In the genomic region with DNA sequence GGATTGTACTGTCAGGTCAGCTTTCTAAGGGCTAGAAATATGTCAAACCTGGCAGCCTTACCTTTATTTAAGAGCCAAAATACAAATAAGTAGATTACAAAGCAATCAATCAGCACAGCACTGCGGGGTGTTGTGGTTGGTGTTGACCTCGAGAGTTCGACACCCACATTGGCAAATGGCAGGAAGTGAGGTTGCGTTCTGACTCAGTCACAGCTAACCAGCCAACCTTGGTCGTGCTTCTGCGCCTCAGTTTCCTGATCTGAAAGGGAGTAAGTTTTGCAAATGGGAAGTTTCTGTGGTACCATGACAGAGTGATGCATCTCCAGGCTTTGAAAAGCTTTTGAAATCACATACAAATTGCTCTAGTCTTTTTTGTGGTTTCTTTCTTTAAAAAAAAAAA, we compare ENCODE assay signal across 13 mouse cellular contexts.
"Had no signal": no experiment of that assay in that cellular context is flagged by ENCODE, and none has a peak within 500 bp of the region (broad histone marks: within the 10 kb centered on the region; RNA-seq: fewer than 3 reads in every experiment).

No protein-coding gene starts in this region.

- DNase-seq: kidney, adult 8-10 months; kidney, postnatal 25 days; liver, embryonic 13.5 days; liver, postnatal 0 days; lung, postnatal 14 days; right cerebral cortex, postnatal 14 days; thymus, postnatal 14 days had no signal

- H3K9ac ChIP-seq: limb, embryonic 15.5 days; liver, embryonic 13.5 days; liver, postnatal 0 days; lung, embryonic 15.5 days; stomach, embryonic 15.5 days had no signal

- H3K9me3 ChIP-seq: limb, embryonic 15.5 days; liver, embryonic 13.5 days; lung, embryonic 15.5 days; midbrain, embryonic 10.5 days; stomach, embryonic 15.5 days had no signal

- H3K36me3 ChIP-seq: limb, embryonic 15.5 days; liver, embryonic 13.5 days; lung, embryonic 15.5 days; midbrain, embryonic 10.5 days; stomach, embryonic 15.5 days had no signal

- H3K4me2 ChIP-seq: limb, embryonic 15.5 days; liver, embryonic 13.5 days; lung, embryonic 15.5 days; stomach, embryonic 15.5 days had no signal

- H3K27me3 ChIP-seq: limb, embryonic 15.5 days; liver, embryonic 13.5 days; lung, embryonic 15.5 days; stomach, embryonic 15.5 days had no signal

- H3K27ac ChIP-seq: limb, embryonic 15.5 days; liver, embryonic 13.5 days; lung, embryonic 15.5 days; macrophage; midbrain, embryonic 10.5 days; stomach, embryonic 15.5 days had no signal

- H3K4me3 ChIP-seq: limb, embryonic 15.5 days; liver, embryonic 13.5 days; lung, embryonic 15.5 days; midbrain, embryonic 10.5 days; stomach, embryonic 15.5 days had no signal

- H3K4me1 ChIP-seq: limb, embryonic 15.5 days; lung, embryonic 15.5 days; midbrain, embryonic 10.5 days; stomach, embryonic 15.5 days had no signal

- ATAC-seq: liver, postnatal 0 days; midbrain, embryonic 16.5 days had no signal
